Mouse (Mus musculus) heart, embryonic 10.5 days (tissue): ENCODE results near the gene Dqx1. TPM values are rescaled to one million over a fixed set of nuclear protein-coding genes. Genes with fewer than 3 reads are reported as not detected.

Experiments used
- DNase-seq: peaks from one replicate; pipeline ENCODE4 v3.0.0-alpha.2; 2017; ENCODE audit warnings: low spot score
- H3K27ac ChIP-seq: fragments of 300-500 bp; sonication (generic); 2 replicates; pipeline ENCODE4 v1.5.1; 2016; ENCODE audit warnings: mild to moderate bottlenecking
- H3K27me3 ChIP-seq: fragments of 300-500 bp; sonication (generic); 2 replicates; pipeline ENCODE4 v1.6.1; 2016; ENCODE audit warnings: mild to moderate bottlenecking; ENCODE audit not compliant: poor library complexity, insufficient read depth, severe bottlenecking
- H3K36me3 ChIP-seq: fragments of 300-500 bp; sonication (generic); 2 replicates; pipeline ENCODE4 v1.6.1; 2016; ENCODE audit warnings: mild to moderate bottlenecking, moderate library complexity
- H3K4me1 ChIP-seq: fragments of 300-500 bp; sonication (generic); 2 replicates; pipeline ENCODE4 v1.6.1; 2016; ENCODE audit warnings: mild to moderate bottlenecking
- H3K4me3 ChIP-seq: fragments of 300-500 bp; sonication (generic); 2 replicates; pipeline ENCODE4 v1.5.1; 2016; ENCODE audit warnings: mild to moderate bottlenecking, moderate library complexity
- H3K9me3 ChIP-seq: fragments of 300-500 bp; sonication (generic); 2 replicates; pipeline ENCODE4 v1.6.1; 2016; ENCODE audit warnings: mild to moderate bottlenecking, moderate library complexity
- WGBS: fragments of 180-500 bp; shearing (Covaris S2); methylation state at CpG from one replicate; pipeline ENCODE4 v1.1.7; 2016; 5-methylcytosine and 5-hydroxymethylcytosine counted together
- polyA plus RNA-seq: library from polyadenylated mRNA; unstranded; fragments of >200 nt; fragmentation: Nextera tagmentation; extraction: Ambion mirVana; gene quantifications from 2 replicates; pipeline ENCODE4 v1.2.1, GENCODE M21; 2016

Dqx1 gene
- polyA plus RNA-seq, 1 experiment from 2014 or later: 1.5 TPM

DNA sequence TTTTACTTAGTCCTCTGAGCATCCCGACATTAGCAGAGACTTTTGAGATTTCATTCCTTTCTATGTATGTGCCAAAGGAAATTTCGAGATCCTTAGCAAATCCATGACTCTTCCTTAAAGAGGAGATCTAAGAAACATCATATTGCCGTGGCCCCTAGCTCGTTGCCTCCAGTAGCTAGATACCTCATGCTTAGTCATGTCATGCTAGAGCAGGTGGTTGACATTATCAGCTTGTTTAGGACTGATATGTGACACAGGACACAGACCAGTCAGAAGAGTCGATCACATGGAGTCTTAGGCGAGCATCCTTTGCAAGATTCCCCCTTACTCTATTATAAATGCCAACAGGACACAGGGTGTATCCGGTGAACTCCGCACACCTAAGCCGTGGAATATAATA, 34.6 kb upstream of the Dqx1 start:
- no peaks in the 10 kb centered on the region for H3K36me3 ChIP-seq
- H3K4me1 ChIP-seq: peaks cover 8% of the 10 kb centered on the region; the same call in 1 of the 2 replicates
- 77% methylated on average over 9 of the region's 9 CpGs for WGBS

DNA sequence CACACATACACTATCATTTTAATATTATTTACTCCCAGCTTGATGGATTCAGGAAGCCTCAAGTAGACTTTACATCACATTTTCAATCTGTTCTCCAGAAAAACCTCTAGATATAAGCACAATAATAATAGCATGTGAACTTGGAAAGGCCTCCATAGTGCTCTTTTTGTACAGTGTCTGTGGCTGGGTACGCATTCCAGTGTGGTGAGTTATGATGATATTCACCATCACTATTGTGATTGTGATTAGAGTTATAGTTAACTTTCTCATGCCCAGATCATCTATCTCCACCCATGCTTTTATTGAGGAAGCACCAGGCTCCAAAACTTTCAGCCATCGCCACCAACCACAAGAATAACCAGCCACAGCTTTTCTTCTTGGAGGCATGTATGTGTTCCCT, 33.9 kb upstream of the Dqx1 start:
- no peaks in the 10 kb centered on the region for H3K9me3 ChIP-seq
- WGBS: 91% methylated on average over 2 of the region's 2 CpGs

More for the DNA sequence above, 34.6 kb upstream of the Dqx1 start:
- no peak overlapping the region for H3K27ac ChIP-seq
- H3K9me3 ChIP-seq: no peaks in the 10 kb centered on the region
- H3K27me3 ChIP-seq: peaks cover 17% of the 10 kb centered on the region
- no peak overlapping the region for H3K4me3 ChIP-seq
- no peak for DNase-seq

DNA sequence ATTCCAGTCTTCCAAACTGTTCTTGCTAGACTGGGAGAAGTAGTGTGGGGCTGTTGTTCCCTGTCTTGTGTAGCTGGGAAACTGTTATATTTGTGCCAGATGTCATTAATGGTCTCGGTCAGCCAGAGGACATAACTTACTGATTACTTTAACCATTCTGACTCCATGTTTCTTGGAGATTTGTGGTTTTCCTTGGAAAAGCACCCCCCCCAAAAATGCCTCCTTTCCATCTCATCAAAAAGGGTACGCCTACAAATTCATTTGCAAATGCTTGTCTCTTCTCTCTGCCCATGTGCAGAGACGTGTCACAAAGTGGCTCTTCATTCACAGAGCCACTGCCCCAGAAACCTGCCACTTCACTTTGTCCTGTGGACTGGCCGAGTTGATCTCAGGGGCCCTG, 33.2 kb upstream of the Dqx1 start:
- H3K27me3 ChIP-seq: peaks cover 31% of the 10 kb centered on the region
- H3K4me1 ChIP-seq: peaks cover 8% of the 10 kb centered on the region; the same call in 1 of the 2 replicates
- H3K36me3 ChIP-seq: no peaks in the 10 kb centered on the region
- no peak overlapping the region for H3K27ac ChIP-seq
- DNase-seq: no peak
- H3K9me3 ChIP-seq: no peaks in the 10 kb centered on the region
- no peak overlapping the region for H3K4me3 ChIP-seq
- 74% methylated on average over 4 of the region's 4 CpGs for WGBS

More for the DNA sequence above, 33.9 kb upstream of the Dqx1 start:
- H3K36me3 ChIP-seq: no peaks in the 10 kb centered on the region
- peaks cover 24% of the 10 kb centered on the region for H3K27me3 ChIP-seq
- DNase-seq: no peak
- no peak overlapping the region for H3K27ac ChIP-seq
- H3K4me1 ChIP-seq: peaks cover 8% of the 10 kb centered on the region; the same call in 1 of the 2 replicates
- H3K4me3 ChIP-seq: no peak overlapping the region

DNA sequence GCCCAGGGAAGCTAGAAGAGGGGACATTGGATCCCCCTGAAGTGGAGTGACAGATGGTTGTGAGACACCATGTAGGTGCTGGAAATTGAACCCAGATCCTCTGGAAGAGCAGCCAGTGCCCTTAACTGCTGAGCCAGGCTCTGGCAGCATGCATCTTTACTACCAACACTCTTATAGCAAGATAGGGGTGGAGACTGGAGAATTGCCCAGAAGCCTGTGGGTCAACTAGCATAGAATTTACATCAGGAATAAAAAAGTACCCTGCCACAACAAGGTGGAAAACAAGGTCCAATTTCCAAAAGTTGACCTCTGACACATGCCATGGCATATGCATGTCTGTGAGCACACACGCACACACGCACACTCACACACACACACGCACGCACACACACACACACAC, 32.4 kb upstream of the Dqx1 start:
- no peak overlapping the region for H3K4me3 ChIP-seq
- no peak for DNase-seq
- peaks cover 3% of the 10 kb centered on the region; the same call in 1 of the 2 replicates for H3K36me3 ChIP-seq
- peaks cover 11% of the 10 kb centered on the region; the same call in 1 of the 2 replicates for H3K4me1 ChIP-seq
- WGBS: 89% methylated on average over 4 of the region's 4 CpGs
- no peaks in the 10 kb centered on the region for H3K9me3 ChIP-seq
- H3K27ac ChIP-seq: no peak overlapping the region
- H3K27me3 ChIP-seq: peaks cover 39% of the 10 kb centered on the region

- Histone ChIP-seq H3K27ac (peak overlapping the region; percentile 65), H3K27me3 (peaks cover 59% of the 10 kb centered on the region), H3K4me3 (no peak overlapping the region; the same call in 1 of the 2 replicates), H3K9me3 (no peaks in the 10 kb centered on the region), H3K36me3 (peaks cover 13% of the 10 kb centered on the region), H3K4me1 (peaks cover 16% of the 10 kb centered on the region)
- no peak for DNase-seq
- 79% methylated on average over 8 of the region's 8 CpGs for WGBS
Observed at GRCm38 (mm10) chr6:83027293-83027692, 30.4 kb upstream of the Dqx1 start.

DNA sequence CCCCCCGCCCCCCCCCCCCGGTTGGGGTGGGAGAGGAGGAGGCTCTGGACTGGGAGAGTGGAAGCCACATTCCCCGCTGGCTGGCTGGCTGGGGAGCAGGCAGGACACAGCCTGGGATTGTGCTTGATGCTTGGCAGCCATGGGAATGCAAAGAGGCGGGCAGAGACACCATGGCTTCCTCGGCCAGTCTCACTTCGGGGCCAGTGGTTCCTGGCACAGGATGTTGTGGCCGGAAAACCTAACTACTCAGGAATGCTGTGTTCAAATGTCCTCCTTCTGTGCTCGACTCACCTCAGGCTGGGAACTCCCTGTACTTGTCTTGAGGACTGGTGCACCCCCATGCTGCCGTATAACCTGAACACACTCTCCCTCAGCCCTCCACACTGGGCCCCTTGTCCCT, 29.9 kb upstream of the Dqx1 start:
- no peak overlapping the region; the same call in 1 of the 2 replicates for H3K4me3 ChIP-seq
- WGBS: 28% methylated on average over 8 of the region's 9 CpGs
- DNase-seq: no peak

DNA sequence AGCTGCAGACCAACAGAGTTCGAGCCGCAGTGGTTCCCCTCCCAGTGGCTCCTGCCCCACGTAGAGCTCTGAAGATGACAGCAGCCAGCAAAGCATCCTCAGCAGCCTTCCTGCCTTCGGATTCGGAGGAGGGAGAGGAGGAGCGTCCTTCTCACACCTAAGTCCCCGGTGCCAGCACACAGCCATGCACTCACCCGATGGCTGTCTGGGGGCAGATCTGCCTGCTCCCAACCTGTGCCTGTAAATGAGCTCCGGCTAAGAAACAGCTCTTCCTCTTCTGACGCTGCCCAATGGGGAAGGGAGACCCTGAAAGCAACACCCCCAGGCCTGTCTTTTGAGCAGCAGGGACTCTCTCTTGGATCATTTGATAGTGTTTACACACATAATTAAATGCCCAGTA, 27.9 kb upstream of the Dqx1 start:
- Histone ChIP-seq H3K27ac (no peak overlapping the region), H3K36me3 (peaks cover 13% of the 10 kb centered on the region), H3K9me3 (no peaks in the 10 kb centered on the region), H3K4me1 (peaks cover 35% of the 10 kb centered on the region), H3K4me3 (no peak overlapping the region), H3K27me3 (peaks cover 69% of the 10 kb centered on the region)
- WGBS: 30% methylated on average over 10 of the region's 10 CpGs
- no peak for DNase-seq

More for the DNA sequence above, 29.9 kb upstream of the Dqx1 start:
- peaks cover 63% of the 10 kb centered on the region for H3K27me3 ChIP-seq
- no peaks in the 10 kb centered on the region for H3K9me3 ChIP-seq
- peaks cover 20% of the 10 kb centered on the region for H3K4me1 ChIP-seq
- peaks cover 13% of the 10 kb centered on the region for H3K36me3 ChIP-seq
- peak overlapping the region; percentile 65 for H3K27ac ChIP-seq

DNA sequence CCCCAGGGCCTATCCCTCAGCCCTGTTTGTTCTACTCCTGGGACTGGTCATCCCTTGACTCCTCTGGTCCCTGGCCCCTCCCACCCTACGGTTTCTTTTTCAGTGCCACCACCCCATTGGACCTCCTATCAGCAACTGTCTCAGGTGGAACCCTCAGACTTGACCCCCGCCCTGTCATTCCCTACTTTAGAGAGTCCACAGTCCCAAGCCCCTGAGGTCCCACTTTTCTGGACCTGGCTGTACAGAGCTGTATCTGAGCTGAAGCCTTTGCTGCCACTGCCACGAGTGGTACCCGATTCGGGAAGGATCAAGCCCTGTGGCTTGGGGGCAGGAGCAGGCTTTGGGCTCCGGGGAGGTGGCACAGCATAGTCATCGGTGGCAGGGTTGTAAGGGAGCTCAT, 26.5 kb upstream of the Dqx1 start:
- peaks cover 79% of the 10 kb centered on the region for H3K27me3 ChIP-seq
- whole genome bisulfite sequencing: 65% methylated on average over 7 of the region's 7 CpGs
- peaks cover 43% of the 10 kb centered on the region for H3K4me1 ChIP-seq
- peaks cover 13% of the 10 kb centered on the region for H3K36me3 ChIP-seq
- no peak for DNase-seq
- H3K27ac ChIP-seq: no peak overlapping the region
- H3K4me3 ChIP-seq: no peak overlapping the region
- no peaks in the 10 kb centered on the region for H3K9me3 ChIP-seq

DNA sequence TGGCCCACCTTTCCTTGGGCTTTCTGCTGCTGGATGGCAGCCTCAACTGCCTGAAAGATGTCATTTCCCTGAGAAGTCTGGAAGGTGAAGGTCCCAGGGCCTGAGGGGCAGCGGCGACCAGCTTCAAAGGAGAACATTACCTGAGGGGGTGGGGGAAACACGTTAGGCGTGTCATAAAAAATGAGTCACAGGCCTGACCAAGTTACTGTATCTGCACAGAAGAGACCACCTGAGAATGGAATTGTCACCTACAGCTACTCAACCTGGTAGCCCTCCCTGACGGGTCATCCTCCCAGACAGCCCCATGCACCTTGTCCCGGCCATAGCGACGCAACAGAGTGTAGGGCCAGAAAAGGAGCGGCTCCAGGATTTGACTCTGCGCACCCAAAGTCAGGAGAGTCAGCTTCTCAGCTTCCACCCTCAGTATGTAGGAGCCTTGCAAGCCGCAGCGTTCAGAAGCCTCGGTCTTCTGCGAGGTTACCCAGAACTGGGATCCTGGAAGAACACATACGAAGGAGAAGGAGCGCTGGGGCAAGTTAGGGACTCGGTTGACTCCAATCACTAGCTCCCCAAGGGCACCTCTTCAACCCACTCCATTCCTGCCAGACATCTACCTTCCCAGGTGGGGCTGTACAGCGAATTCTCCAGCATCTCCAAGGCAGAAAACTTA, 25.6 kb upstream of the Dqx1 start:
- WGBS: 26% methylated on average over 18 of the region's 18 CpGs
- Histone ChIP-seq H3K27me3 (peaks cover 81% of the 10 kb centered on the region), H3K4me1 (peaks cover 43% of the 10 kb centered on the region)

GRCm38 (mm10) chr6:83032769-83033191, 24.9 kb upstream of the Dqx1 start:
- peak; percentile 86 for DNase-seq
- peaks cover 38% of the 10 kb centered on the region for H3K4me1 ChIP-seq
- peak overlapping the region; percentile 79 for H3K4me3 ChIP-seq
- WGBS: 0% methylated on average over 31 of the region's 31 CpGs
- H3K27ac ChIP-seq: peak overlapping the region; percentile 90
- peaks cover 82% of the 10 kb centered on the region for H3K27me3 ChIP-seq
- H3K9me3 ChIP-seq: no peaks in the 10 kb centered on the region
- H3K36me3 ChIP-seq: peaks cover 13% of the 10 kb centered on the region

More for the DNA sequence above, 25.6 kb upstream of the Dqx1 start:
- no peaks in the 10 kb centered on the region for H3K9me3 ChIP-seq
- peaks cover 13% of the 10 kb centered on the region for H3K36me3 ChIP-seq
- peak overlapping the region; percentile 79 for H3K4me3 ChIP-seq
- peak overlapping the region; percentile 90 for H3K27ac ChIP-seq
- no peak for DNase-seq

- Histone ChIP-seq H3K27me3 (peaks cover 81% of the 10 kb centered on the region), H3K4me1 (peaks cover 41% of the 10 kb centered on the region), H3K36me3 (peaks cover 13% of the 10 kb centered on the region), H3K9me3 (no peaks in the 10 kb centered on the region), H3K4me3 (peak within 1 kb of the TSS; percentile 79), H3K27ac (peak within 1 kb of the TSS; percentile 90)
- WGBS: under 1% methylated on average over 51 of the region's 51 CpGs
- DNase-seq: peak; percentile 91
Observed at GRCm38 (mm10) chr6:83033249-83034185, 24.1 kb upstream of the Dqx1 start, which contains the start of the genes Dok1 and Loxl3. TSS of gene Dok1 (minus strand) at chr6:83033471. TSS of gene Loxl3 (plus strand) at chr6:83034173.

DNA sequence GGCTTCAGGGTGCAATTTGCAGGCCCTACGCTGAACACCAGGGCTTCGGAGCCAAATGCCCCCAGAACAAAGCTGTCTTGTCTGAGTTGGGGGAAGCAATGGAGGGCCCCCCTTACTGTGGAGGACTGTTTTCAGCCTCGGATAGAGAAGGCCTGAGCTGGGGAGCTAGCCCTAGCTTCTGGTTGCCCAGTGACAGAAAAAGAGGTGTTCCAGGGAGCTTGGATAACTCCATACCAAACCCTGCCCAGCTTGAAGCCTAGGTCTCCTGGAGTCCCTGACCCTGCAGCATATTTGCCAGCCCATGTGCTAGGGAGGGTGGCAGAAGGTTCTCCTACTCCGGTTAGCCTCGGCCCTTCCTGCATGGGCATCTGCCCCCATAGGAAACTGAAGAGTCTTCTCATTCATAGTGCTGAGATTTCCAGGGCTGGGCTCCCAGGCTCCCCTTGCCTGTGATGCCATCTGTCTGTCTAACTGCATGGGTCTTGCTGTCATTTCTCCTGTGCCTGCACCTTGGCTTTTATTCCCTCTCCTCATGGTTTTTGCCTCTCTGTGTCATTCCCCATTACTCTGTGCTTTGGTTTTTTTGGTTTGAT, 23.1 kb upstream of the Dqx1 start:
- H3K36me3 ChIP-seq: peaks cover 13% of the 10 kb centered on the region
- no peak for DNase-seq
- H3K4me1 ChIP-seq: peaks cover 44% of the 10 kb centered on the region
- H3K9me3 ChIP-seq: no peaks in the 10 kb centered on the region
- peak overlapping the region; percentile 90 for H3K27ac ChIP-seq
- H3K27me3 ChIP-seq: peaks cover 72% of the 10 kb centered on the region
- H3K4me3 ChIP-seq: peak overlapping the region; percentile 79
- WGBS: 20% methylated on average over 5 of the region's 5 CpGs
